Mouse (Mus musculus): ENCODE measurements at regions not wholly inside any gene's neighbourhood (a gene's known extent, or its start where the extent isn't known, plus 50 kb on each side); places are given as distances from the start of the nearest gene placed in this dataset.
A peak's percentile ranks its signal among the peaks of the same experiment; 100 is the strongest.

- TF ChIP-seq POLR2A (IDR thresholded peaks at IDR 0.05; ENCODE audit: extremely low read depth, insufficient read depth, low read length) = no peak
- TF ChIP-seq CTCF (IDR thresholded peaks at IDR 0.05; ENCODE audit: low read depth, low read length) = no peak
- Histone ChIP-seq H3K9ac (ENCODE audit: low read depth, low read length) (no peak overlapping the region), H3K36me3 (ENCODE audit: control insufficient read depth, insufficient read depth, low read length) (no peaks in the 10 kb centered on the region), H3K27me3 (ENCODE audit: control insufficient read depth, insufficient read depth, low read length) (no peaks in the 10 kb centered on the region), H3K4me3 (ENCODE audit: insufficient read depth, low read depth, low read length) (no peak overlapping the region), H3K27ac (replicated peaks; ENCODE audit: insufficient read depth, low read depth, low read length) (no peak overlapping the region), H3K4me1 (ENCODE audit: control insufficient read depth, insufficient read depth, low read length) (no peaks in the 10 kb centered on the region), H3K79me2 (ENCODE audit: control insufficient read depth, insufficient read depth, low read length) (no peaks in the 10 kb centered on the region)
- 79% methylated on average over 7 of the region's 7 CpGs for WGBS
- DNase-seq (ENCODE audit: extremely low read depth, low read depth, low spot score) = no peak
These were observed 134.2 kb upstream of the Pik3r1 start for GRCm38 (mm10) chr13:101902213-101902612.

- no peaks in the 10 kb centered on the region for H3K79me2 ChIP-seq (ENCODE audit: control insufficient read depth, insufficient read depth, low read length)
- no peaks in the 10 kb centered on the region for H3K36me3 ChIP-seq (ENCODE audit: control insufficient read depth, insufficient read depth, low read length)
- no peaks in the 10 kb centered on the region for H3K4me1 ChIP-seq (ENCODE audit: control insufficient read depth, insufficient read depth, low read length)
- no peak overlapping the region for H3K9ac ChIP-seq (ENCODE audit: low read depth, low read length)
- H3K27me3 ChIP-seq (ENCODE audit: control insufficient read depth, insufficient read depth, low read length) = no peaks in the 10 kb centered on the region
- no peak overlapping the region for H3K4me3 ChIP-seq (ENCODE audit: insufficient read depth, low read depth, low read length)
- no peak overlapping the region for H3K27ac ChIP-seq (replicated peaks; ENCODE audit: insufficient read depth, low read depth, low read length)
- DNase-seq (ENCODE audit: extremely low read depth, low read depth, low spot score) = no peak
- WGBS = 87% methylated on average over 7 of the region's 7 CpGs
- TF ChIP-seq POLR2A (IDR thresholded peaks at IDR 0.05; ENCODE audit: extremely low read depth, insufficient read depth, low read length) (no peak), CTCF (IDR thresholded peaks at IDR 0.05; ENCODE audit: low read depth, low read length) (no peak)
These were observed 138.1 kb upstream of the Pik3r1 start for GRCm38 (mm10) chr13:101905909-101906676.

- no peaks in the 10 kb centered on the region for H3K36me3 ChIP-seq (ENCODE audit: control insufficient read depth, insufficient read depth, low read length)
- peaks cover 2% of the 10 kb centered on the region; the same call in 1 of the 2 replicates for H3K4me1 ChIP-seq (ENCODE audit: control insufficient read depth, insufficient read depth, low read length)
- no peak for TF ChIP-seq POLR2A (IDR thresholded peaks at IDR 0.05; ENCODE audit: extremely low read depth, insufficient read depth, low read length)
- no peak for TF ChIP-seq CTCF (IDR thresholded peaks at IDR 0.05; ENCODE audit: low read depth, low read length)
- no peak overlapping the region for H3K9ac ChIP-seq (ENCODE audit: low read depth, low read length)
- no peak overlapping the region for H3K4me3 ChIP-seq (ENCODE audit: insufficient read depth, low read depth, low read length)
- no peak overlapping the region for H3K27ac ChIP-seq (replicated peaks; ENCODE audit: insufficient read depth, low read depth, low read length)
- peak; percentile 53 for DNase-seq (ENCODE audit: extremely low read depth, low read depth, low spot score)
- H3K27me3 ChIP-seq (ENCODE audit: control insufficient read depth, insufficient read depth, low read length) = no peaks in the 10 kb centered on the region
- H3K79me2 ChIP-seq (ENCODE audit: control insufficient read depth, insufficient read depth, low read length) = no peaks in the 10 kb centered on the region
- WGBS = 92% methylated on average over 5 of the region's 5 CpGs
These were observed 141.0 kb upstream of the Pik3r1 start for GRCm38 (mm10) chr13:101909026-101909425.

GRCm38 (mm10) chr13:101910687-101911086 lies 142.7 kb upstream of the Pik3r1 start:
- Histone ChIP-seq H3K27ac (replicated peaks; ENCODE audit: insufficient read depth, low read depth, low read length) (no peak overlapping the region), H3K9ac (ENCODE audit: low read depth, low read length) (no peak overlapping the region), H3K4me3 (ENCODE audit: insufficient read depth, low read depth, low read length) (no peak overlapping the region), H3K27me3 (ENCODE audit: control insufficient read depth, insufficient read depth, low read length) (no peaks in the 10 kb centered on the region), H3K79me2 (ENCODE audit: control insufficient read depth, insufficient read depth, low read length) (no peaks in the 10 kb centered on the region), H3K36me3 (ENCODE audit: control insufficient read depth, insufficient read depth, low read length) (no peaks in the 10 kb centered on the region), H3K4me1 (ENCODE audit: control insufficient read depth, insufficient read depth, low read length) (peaks cover 12% of the 10 kb centered on the region)
- peak; percentile 40 for DNase-seq (ENCODE audit: extremely low read depth, low read depth, low spot score)
- WGBS = 71% methylated on average over 5 of the region's 5 CpGs
- TF ChIP-seq POLR2A (IDR thresholded peaks at IDR 0.05; ENCODE audit: extremely low read depth, insufficient read depth, low read length) = no peak
- TF ChIP-seq CTCF (IDR thresholded peaks at IDR 0.05; ENCODE audit: low read depth, low read length) = no peak

- Histone ChIP-seq H3K36me3 (ENCODE audit: control insufficient read depth, insufficient read depth, low read length) (no peaks in the 10 kb centered on the region), H3K4me1 (ENCODE audit: control insufficient read depth, insufficient read depth, low read length) (peaks cover 14% of the 10 kb centered on the region), H3K27me3 (ENCODE audit: control insufficient read depth, insufficient read depth, low read length) (no peaks in the 10 kb centered on the region), H3K9ac (ENCODE audit: low read depth, low read length) (no peak overlapping the region), H3K79me2 (ENCODE audit: control insufficient read depth, insufficient read depth, low read length) (no peaks in the 10 kb centered on the region), H3K4me3 (ENCODE audit: insufficient read depth, low read depth, low read length) (no peak overlapping the region), H3K27ac (replicated peaks; ENCODE audit: insufficient read depth, low read depth, low read length) (peak overlapping the region; percentile 68)
- no peak for TF ChIP-seq POLR2A (IDR thresholded peaks at IDR 0.05; ENCODE audit: extremely low read depth, insufficient read depth, low read length)
- TF ChIP-seq CTCF (IDR thresholded peaks at IDR 0.05; ENCODE audit: low read depth, low read length) = no peak
- DNase-seq (ENCODE audit: extremely low read depth, low read depth, low spot score) = peak; percentile 87
- 49% methylated on average over 4 of the region's 4 CpGs for WGBS
These were observed 146.1 kb upstream of the Pik3r1 start for GRCm38 (mm10) chr13:101914132-101914531.

Data from liver, adult 2 months (tissue).